Mouse (Mus musculus): ENCODE results near the gene Pex5l.

The Pex5l gene

DNA sequence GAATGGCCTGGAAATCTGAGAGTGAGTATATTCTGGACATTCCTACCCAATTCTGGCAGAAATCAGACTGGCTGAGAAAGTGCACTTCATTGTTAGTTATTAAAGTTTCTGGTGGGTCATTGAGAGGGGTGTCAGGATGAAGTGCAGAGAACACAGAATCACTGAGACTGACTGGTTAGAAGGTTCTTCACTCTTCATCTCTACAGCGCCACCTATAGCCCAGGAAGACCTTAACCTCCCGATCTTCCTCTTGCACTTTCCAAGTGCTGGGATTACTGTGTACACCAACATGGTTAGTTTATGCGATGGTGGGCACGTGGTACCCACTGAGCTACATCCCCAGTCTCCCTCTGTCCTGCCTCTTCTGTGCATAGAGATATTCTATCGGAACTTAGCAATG, 195.6 kb downstream of the Pex5l start:
- no peak for DNase-seq (ENCODE audit: low read depth, low spot score)

DNA sequence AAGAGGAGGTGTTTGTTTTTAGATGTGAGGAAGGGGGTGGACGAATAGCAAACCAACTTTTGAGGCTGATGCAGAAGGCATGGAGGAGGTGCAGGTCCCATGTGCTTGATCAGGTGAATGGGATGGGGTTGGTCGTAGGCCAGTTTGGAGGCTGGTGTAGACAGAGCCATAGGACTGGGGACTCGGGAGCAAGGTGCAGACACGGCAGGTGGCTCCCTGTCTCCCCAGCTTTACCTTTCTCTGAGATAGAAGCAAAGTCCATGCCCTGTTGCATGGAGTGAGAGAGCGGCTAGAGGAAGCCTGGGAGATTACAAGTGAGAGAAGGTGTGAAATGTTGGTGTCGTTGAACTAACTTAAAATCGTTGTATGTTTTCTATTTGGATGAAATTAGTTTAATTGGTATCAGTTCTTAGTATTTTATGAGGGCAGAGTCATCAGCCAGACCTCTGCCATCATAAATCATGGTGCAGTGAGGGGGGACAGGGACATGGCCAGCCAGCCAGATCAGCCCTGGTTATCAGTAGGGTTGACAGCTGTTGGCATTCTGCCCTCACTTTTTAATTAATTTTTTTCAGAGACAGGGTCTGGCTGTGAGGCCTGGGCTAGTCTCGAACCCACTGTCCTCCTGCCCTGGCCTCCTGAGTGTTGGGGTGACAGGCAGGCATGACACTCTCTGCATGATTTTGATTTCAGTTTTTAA, 203.1 kb downstream of the Pex5l start:
- DNase-seq (ENCODE audit: low read depth, low spot score), result no peak

- DNase-seq (ENCODE audit: low read depth, low spot score), result no peak
These were observed 218.9 kb downstream of the Pex5l start for GRCm38 (mm10) chr3:32924168-32924567.

GRCm38 (mm10) chr3:32910071-32910551, 232.9 kb downstream of the Pex5l start:
- DNase-seq (ENCODE audit: low read depth, low spot score), result peak; percentile 40

DNA sequence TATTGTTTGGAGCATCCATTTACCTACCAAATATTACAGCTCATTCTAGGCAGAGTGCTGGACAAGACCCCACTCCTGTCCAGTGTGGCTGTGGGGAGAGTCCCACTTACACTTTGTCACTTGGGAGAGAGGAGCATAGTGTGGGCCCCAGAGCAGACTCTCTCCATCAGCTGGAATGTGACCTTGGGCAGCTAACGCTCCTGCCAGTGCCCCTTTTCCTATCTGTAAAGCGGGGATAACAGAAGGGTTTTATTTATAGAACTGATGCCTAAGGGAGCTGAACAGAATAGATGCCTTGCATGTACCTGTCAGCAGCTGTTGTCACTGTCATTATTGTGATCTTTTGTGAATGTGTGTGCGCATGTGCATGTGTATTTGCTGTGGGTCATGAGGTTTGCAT, 234.6 kb downstream of the Pex5l start:
- no peak for DNase-seq (ENCODE audit: low read depth, low spot score)

GRCm38 (mm10) chr3:32905850-32906779, 236.9 kb downstream of the Pex5l start:
- no peak for DNase-seq (ENCODE audit: low read depth, low spot score)

DNA sequence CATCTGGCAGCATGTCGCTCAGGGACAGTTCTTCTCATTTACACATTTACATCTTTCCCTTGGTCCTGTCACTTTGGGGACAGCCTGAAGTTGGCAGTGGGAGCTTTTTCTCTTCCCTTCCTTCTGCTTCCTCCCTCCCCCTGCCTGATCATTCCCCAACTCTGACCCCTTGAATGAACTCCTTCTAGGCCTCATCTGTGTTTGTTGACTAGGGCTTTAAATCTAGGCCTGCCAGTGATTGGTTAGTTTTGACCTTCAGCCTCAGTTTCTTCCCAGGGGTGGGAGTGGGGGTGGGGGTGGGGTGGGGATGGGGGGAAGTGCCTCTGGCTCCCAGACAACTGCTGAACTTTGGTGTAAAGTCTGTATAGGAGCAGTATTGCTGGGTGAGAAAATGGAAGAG, 238.4 kb downstream of the Pex5l start:
- no peak for DNase-seq (ENCODE audit: low read depth, low spot score)

DNA sequence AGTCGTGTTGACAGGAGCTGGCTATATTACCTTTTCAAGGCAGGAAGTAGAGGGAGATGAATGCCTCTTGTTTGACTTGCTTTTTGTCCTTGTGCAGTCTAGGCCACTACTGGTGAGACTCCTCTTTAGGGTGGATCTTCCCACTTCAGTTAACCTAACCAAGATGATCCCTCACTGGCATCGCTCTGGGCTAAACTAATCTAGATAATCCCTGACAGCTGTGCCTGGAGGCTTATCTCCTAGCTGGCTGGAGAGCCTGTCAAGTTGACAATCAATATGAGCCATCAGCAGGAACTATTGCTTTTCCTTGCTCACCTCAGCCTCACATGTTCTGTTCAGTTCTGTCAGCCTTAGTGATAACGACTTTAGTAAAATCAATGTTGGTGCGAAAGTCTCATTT, 239.6 kb downstream of the Pex5l start:
- DNase-seq (ENCODE audit: low read depth, low spot score), result peak; percentile 71

Data from retina, postnatal 7 days (tissue).